Mouse (Mus musculus) forebrain, embryonic 15.5 days (tissue): ENCODE results near the gene Olfr773. TPM values are rescaled to one million over a fixed set of nuclear protein-coding genes. Genes with fewer than 3 reads are reported as not detected.
"Not testable (repeated sequence)": the region's sequence is repeated elsewhere in the genome, so short reads cannot be mapped to it uniquely, and the experiment has no call there.

Experiments
- ATAC-seq: fragments of 200-750 bp; cut with Nextera tagmentation; replicated peaks from 2 replicates; pipeline ENCODE4 v1.8.0; 2017; ENCODE audit warnings: mild to moderate bottlenecking, moderate TSS enrichment, moderate library complexity
- H3K27ac ChIP-seq: fragments of 300-500 bp; sonication (generic); replicated peaks from 2 replicates; pipeline ENCODE4 v1.5.1; 2015; ENCODE audit warnings: mild to moderate bottlenecking, inconsistent platforms
- H3K27me3 ChIP-seq: fragments of 300-500 bp; sonication (generic); 2 replicates; pipeline ENCODE4 v1.6.1; 2015; ENCODE audit warnings: inconsistent platforms
- H3K36me3 ChIP-seq: fragments of 300-500 bp; sonication (generic); 2 replicates; pipeline ENCODE4 v1.6.1; 2015; ENCODE audit warnings: mild to moderate bottlenecking, inconsistent platforms
- H3K4me1 ChIP-seq: fragments of 300-500 bp; sonication (generic); 2 replicates; pipeline ENCODE4 v1.6.1; 2015; ENCODE audit warnings: inconsistent platforms
- H3K4me2 ChIP-seq: fragments of 300-500 bp; sonication (generic); replicated peaks from 2 replicates; pipeline ENCODE4 v1.6.1; 2015; ENCODE audit warnings: mild to moderate bottlenecking, inconsistent platforms
- H3K4me3 ChIP-seq: fragments of 300-500 bp; sonication (generic); 2 replicates; pipeline ENCODE4 v1.5.1; 2015; ENCODE audit warnings: mild to moderate bottlenecking, inconsistent platforms
- H3K9ac ChIP-seq: fragments of 300-500 bp; sonication (generic); replicated peaks from 2 replicates; pipeline ENCODE4 v1.6.1; 2015; ENCODE audit warnings: mild to moderate bottlenecking, inconsistent platforms
- H3K9me3 ChIP-seq: fragments of 300-500 bp; sonication (generic); 2 replicates; pipeline ENCODE4 v1.6.1; 2016; ENCODE audit warnings: inconsistent platforms
- WGBS: fragments of 180-500 bp; shearing (Covaris S2); methylation state at CpG from one replicate; pipeline ENCODE4 v1.1.7; 2015; ENCODE audit warnings: mixed read lengths; 5-methylcytosine and 5-hydroxymethylcytosine counted together
- polyA plus RNA-seq: library from polyadenylated mRNA; unstranded; fragments of >200 nt; fragmentation: Nextera tagmentation; extraction: Ambion mirVana; gene quantifications from 2 replicates; pipeline ENCODE4 v1.2.1, GENCODE M21; 2015

The Olfr773 gene
- not detected in 2 replicates for polyA plus RNA-seq

GRCm38 (mm10) chr10:129187319-129187718 lies at the start of gene Olfr773:
Gene Olfr773 (minus strand): TSS chr10:129187419.
- not testable (repeated sequence) for ATAC-seq, H3K4me1 ChIP-seq, H3K4me2 ChIP-seq, H3K9ac ChIP-seq, H3K27ac ChIP-seq, H3K9me3 ChIP-seq, H3K27me3 ChIP-seq, H3K36me3 ChIP-seq, H3K4me3 ChIP-seq

GRCm38 (mm10) chr10:129235904-129236303 lies 48.7 kb upstream of the Olfr773 start, which contains the start of gene Olfr774:
Gene Olfr774 (plus strand): TSS chr10:129236204.
- Histone ChIP-seq H3K9me3 (no peaks in the 10 kb centered on the region), H3K27ac (no peak within 1 kb of the TSS), H3K4me1 (no peaks in the 10 kb centered on the region), H3K4me3 (no peak within 1 kb of the TSS), H3K9ac (no peak within 1 kb of the TSS), H3K27me3 (no peaks in the 10 kb centered on the region), H3K4me2 (no peak within 1 kb of the TSS), H3K36me3 (no peaks in the 10 kb centered on the region)
- no peak for ATAC-seq
- 76% methylated on average over 2 of the region's 2 CpGs for WGBS

- ATAC-seq, result no peak
- no peaks in the 10 kb centered on the region for H3K9me3 ChIP-seq
- H3K4me1 ChIP-seq, result no peaks in the 10 kb centered on the region
- H3K27me3 ChIP-seq, result no peaks in the 10 kb centered on the region
- 82% methylated on average over 1 of the region's 1 CpGs for WGBS
- H3K4me2 ChIP-seq, result no peak overlapping the region
- H3K9ac ChIP-seq, result no peak overlapping the region
- no peaks in the 10 kb centered on the region for H3K36me3 ChIP-seq
- no peak overlapping the region for H3K27ac ChIP-seq
- no peak overlapping the region for H3K4me3 ChIP-seq
These were observed 43.5 kb upstream of the Olfr773 start for GRCm38 (mm10) chr10:129230737-129231136.

GRCm38 (mm10) chr10:129177821-129178220 lies 9.4 kb downstream of the Olfr773 start, which contains the start of gene Olfr772:
Gene Olfr772 (minus strand): TSS chr10:129177921.
- not testable (repeated sequence) for H3K9me3 ChIP-seq, H3K9ac ChIP-seq, H3K4me3 ChIP-seq, H3K27ac ChIP-seq, H3K4me1 ChIP-seq, H3K36me3 ChIP-seq, H3K4me2 ChIP-seq, ATAC-seq, H3K27me3 ChIP-seq
- WGBS, result 88% methylated on average over 3 of the region's 4 CpGs

GRCm38 (mm10) chr10:129164651-129165050 lies 22.6 kb downstream of the Olfr773 start, which contains the start of gene Olfr771:
Gene Olfr771 (minus strand): TSS chr10:129164751.
- no peak within 1 kb of the TSS for H3K9ac ChIP-seq
- no peaks in the 10 kb centered on the region for H3K36me3 ChIP-seq
- ATAC-seq, result no peak
- no peak within 1 kb of the TSS for H3K27ac ChIP-seq
- H3K27me3 ChIP-seq, result no peaks in the 10 kb centered on the region
- no peaks in the 10 kb centered on the region for H3K9me3 ChIP-seq
- no peak within 1 kb of the TSS for H3K4me2 ChIP-seq
- WGBS, result 89% methylated on average over 1 of the region's 1 CpGs
- H3K4me1 ChIP-seq, result no peaks in the 10 kb centered on the region
- no peak within 1 kb of the TSS for H3K4me3 ChIP-seq

- H3K36me3 ChIP-seq, result no peaks in the 10 kb centered on the region
- no peak within 1 kb of the TSS for H3K9ac ChIP-seq
- H3K27ac ChIP-seq, result no peak within 1 kb of the TSS
- H3K9me3 ChIP-seq, result no peaks in the 10 kb centered on the region
- no peak within 1 kb of the TSS for H3K4me2 ChIP-seq
- no peak within 1 kb of the TSS for H3K4me3 ChIP-seq
- H3K4me1 ChIP-seq, result no peaks in the 10 kb centered on the region
- H3K27me3 ChIP-seq, result no peaks in the 10 kb centered on the region
- no peak for ATAC-seq
- WGBS, result 49% methylated on average over 2 of the region's 2 CpGs
These were observed 48.3 kb downstream of the Olfr773 start, which contains the start of gene Olfr770 for GRCm38 (mm10) chr10:129138898-129139297. Gene Olfr770 (minus strand): TSS chr10:129138998.

Other genes starting within 250 kb of the Olfr773 start
- gene Mettl7b, start 226.4 kb downstream of the Olfr773 start, polyA plus RNA-seq, result not detected in 2 replicates
- gene Olfr9, start 198.0 kb downstream of the Olfr773 start, polyA plus RNA-seq, result not detected in 2 replicates
- gene Olfr763, start 176.6 kb downstream of the Olfr773 start, polyA plus RNA-seq, result not detected in 2 replicates
- gene Olfr764-ps1, start 147.5 kb downstream of the Olfr773 start, polyA plus RNA-seq, result not detected in 2 replicates
- not detected in 2 replicates for gene Olfr765, start 137.4 kb downstream of the Olfr773 start, polyA plus RNA-seq
- gene Olfr766-ps1, start 118.4 kb downstream of the Olfr773 start, polyA plus RNA-seq, result not detected in 2 replicates
- gene Olfr767, start 104.5 kb downstream of the Olfr773 start, polyA plus RNA-seq, result not detected in 2 replicates
- gene Olfr768, start 88.0 kb downstream of the Olfr773 start, polyA plus RNA-seq, result not detected in 2 replicates
- gene Olfr769, start 69.6 kb downstream of the Olfr773 start, polyA plus RNA-seq, result not detected in 2 replicates
- gene Olfr770, start 48.4 kb downstream of the Olfr773 start, polyA plus RNA-seq, result not detected in 2 replicates
- gene Olfr771, start 22.7 kb downstream of the Olfr773 start, polyA plus RNA-seq, result not detected in 2 replicates
- gene Olfr772, start 9.5 kb downstream of the Olfr773 start, polyA plus RNA-seq, result not detected in 2 replicates
- gene Olfr774, start 48.8 kb upstream of the Olfr773 start, polyA plus RNA-seq, result not detected in 2 replicates
- gene Olfr775, start 61.0 kb upstream of the Olfr773 start, polyA plus RNA-seq, result not detected in 2 replicates
- gene Olfr776, start 71.7 kb upstream of the Olfr773 start, polyA plus RNA-seq, result not detected in 2 replicates
- not detected in 2 replicates for gene Olfr777, start 84.1 kb upstream of the Olfr773 start, polyA plus RNA-seq
- not detected in 2 replicates for gene Olfr780, start 130.7 kb upstream of the Olfr773 start, polyA plus RNA-seq
- gene Olfr781, start 141.4 kb upstream of the Olfr773 start, polyA plus RNA-seq, result not detected in 2 replicates
- gene Olfr782, start 161.4 kb upstream of the Olfr773 start, polyA plus RNA-seq, result not detected in 2 replicates
- gene Olfr784, start 196.7 kb upstream of the Olfr773 start, polyA plus RNA-seq, result 0.05 TPM in 2 replicates
- gene Olfr785, start 218.0 kb upstream of the Olfr773 start, polyA plus RNA-seq, result not detected in 2 replicates
- gene Olfr786, start 239.9 kb upstream of the Olfr773 start, polyA plus RNA-seq, result not detected in 2 replicates